Mouse (Mus musculus) right cerebral cortex, adult 18-20 months (tissue): ENCODE results near the gene Agap1.

Source experiments
- DNase-seq: peaks from one replicate; pipeline ENCODE4 v3.0.0; 2022; ENCODE audit warnings: mixed read lengths

Agap1 gene

GRCm38 (mm10) chr1:89674681-89675080 is 220.1 kb downstream of the Agap1 start:
- DNase-seq = no peak

GRCm38 (mm10) chr1:89676411-89676810 is 221.8 kb downstream of the Agap1 start:
- no peak for DNase-seq

- no peak for DNase-seq
Measured at GRCm38 (mm10) chr1:89680673-89681072, 226.1 kb downstream of the Agap1 start.

DNA sequence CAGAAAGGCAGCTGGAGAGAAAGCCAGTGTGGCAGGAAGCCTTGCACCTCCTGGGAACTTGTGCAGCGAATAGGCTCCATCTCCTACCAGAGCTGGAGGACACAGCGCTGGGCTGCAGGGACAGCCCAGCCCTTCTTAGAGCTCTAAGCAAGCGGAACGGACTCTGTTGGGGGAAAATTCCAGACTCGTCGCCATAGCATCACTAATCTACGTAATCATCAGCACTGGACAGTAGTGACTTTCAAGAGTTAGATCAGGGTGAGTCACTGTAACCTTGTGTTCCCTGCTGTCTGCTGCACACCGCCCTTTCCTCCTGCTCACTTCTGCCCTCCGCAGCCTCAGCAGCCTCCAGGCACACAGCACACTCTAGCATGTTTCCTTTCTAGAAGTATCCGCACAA is 234.3 kb downstream of the Agap1 start:
- no peak for DNase-seq

DNA sequence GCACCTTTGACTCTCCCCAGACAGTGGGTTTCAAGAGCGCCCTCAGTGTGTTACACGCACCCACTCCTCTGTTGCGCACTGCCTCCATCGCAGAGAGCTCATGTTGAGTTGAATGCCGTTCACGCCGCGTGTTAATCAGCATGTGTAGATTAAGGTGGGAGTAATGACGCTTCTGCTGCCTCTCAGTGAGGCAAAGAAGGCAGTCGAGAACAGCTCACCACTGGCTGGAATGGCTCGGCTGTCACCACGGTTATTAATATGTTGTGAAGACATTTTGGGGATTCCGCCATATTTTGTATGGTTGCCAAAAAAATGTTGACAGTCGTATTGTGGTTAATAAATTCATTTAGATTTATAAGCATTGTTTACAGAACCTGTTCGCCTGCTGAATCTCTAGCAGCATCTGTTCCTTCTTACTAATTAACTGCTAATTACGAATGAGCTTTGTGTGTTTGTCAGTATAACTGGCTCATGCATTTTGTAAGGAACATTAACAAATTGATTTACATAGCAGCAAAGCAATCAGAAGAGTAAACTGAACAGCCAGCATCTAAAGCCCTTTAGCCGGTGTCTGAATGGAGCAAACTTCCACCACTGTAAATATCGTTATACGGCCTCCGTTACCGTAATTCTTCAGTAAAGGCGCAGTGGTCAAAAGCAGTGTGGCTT is 235.1 kb downstream of the Agap1 start:
- DNase-seq = peak; percentile 24

GRCm38 (mm10) chr1:89691096-89691495 is 236.5 kb downstream of the Agap1 start:
- no peak for DNase-seq

DNA sequence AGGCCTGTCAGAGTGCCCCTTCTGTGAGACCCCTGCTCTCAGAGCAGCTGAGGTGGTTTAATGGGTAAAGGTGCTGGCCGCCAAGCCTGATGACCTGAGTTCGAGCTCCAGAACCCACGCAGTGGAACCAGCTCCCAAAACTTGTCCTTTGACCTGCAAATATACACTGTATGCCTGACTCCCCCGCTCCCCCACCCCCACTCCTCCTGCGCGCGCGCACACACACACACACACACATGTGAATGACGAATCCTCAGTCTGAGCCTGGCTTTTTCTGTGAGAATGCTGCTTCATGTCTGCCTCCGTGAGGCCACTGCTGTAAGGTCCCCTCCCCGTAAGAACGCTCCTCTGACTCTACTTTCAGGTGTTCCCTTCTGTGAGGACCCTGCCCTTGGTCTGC is 237.8 kb downstream of the Agap1 start:
- DNase-seq = no peak

- DNase-seq = no peak
Measured at GRCm38 (mm10) chr1:89694916-89695315, 240.3 kb downstream of the Agap1 start.

GRCm38 (mm10) chr1:89697241-89697640 is 242.6 kb downstream of the Agap1 start:
- DNase-seq = no peak

DNA sequence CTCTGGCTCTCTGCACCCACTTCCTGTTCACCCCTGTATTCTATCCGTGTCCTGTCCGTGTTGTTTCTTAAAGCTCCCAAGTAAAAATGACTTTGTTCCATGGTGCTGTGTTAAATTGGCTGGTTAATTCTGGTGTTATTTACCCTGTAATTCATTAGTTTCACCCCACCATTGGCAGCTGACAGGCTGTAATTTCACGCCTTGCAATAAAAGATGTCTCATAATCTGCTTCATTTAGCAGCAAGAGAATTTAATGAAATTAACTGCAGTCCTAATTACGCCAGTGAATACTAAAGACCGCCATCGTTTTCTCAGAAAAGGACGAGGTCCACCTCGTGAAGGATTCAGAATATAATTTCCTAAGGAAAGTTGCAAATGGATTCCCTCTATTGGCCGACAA is 245.6 kb downstream of the Agap1 start:
- no peak for DNase-seq

GRCm38 (mm10) chr1:89701162-89701730 is 246.6 kb downstream of the Agap1 start:
- DNase-seq = peak; percentile 13

GRCm38 (mm10) chr1:89703294-89703693 is 248.7 kb downstream of the Agap1 start:
- DNase-seq = no peak

DNA sequence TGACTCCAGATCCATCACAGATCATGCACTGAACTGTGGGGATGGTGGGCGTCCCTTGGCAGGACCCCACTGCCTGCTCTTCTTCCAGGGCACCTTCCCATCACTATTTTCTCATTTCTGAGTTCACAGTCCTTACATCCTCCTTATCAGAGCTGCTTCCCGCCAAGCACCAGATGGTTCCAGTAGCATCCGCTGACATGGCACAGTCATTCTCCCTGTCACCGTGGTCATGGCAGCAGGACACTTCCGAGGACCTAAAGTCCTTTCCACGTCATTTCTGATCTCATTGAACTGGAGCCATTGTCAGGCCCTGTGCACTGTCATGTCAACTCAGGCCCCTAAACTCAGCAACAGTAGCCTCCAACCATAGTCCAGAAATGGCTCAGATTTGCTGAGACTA is 251.1 kb downstream of the Agap1 start:
- DNase-seq = no peak

GRCm38 (mm10) chr1:89706862-89707261 is 252.3 kb downstream of the Agap1 start:
- no peak for DNase-seq

DNA sequence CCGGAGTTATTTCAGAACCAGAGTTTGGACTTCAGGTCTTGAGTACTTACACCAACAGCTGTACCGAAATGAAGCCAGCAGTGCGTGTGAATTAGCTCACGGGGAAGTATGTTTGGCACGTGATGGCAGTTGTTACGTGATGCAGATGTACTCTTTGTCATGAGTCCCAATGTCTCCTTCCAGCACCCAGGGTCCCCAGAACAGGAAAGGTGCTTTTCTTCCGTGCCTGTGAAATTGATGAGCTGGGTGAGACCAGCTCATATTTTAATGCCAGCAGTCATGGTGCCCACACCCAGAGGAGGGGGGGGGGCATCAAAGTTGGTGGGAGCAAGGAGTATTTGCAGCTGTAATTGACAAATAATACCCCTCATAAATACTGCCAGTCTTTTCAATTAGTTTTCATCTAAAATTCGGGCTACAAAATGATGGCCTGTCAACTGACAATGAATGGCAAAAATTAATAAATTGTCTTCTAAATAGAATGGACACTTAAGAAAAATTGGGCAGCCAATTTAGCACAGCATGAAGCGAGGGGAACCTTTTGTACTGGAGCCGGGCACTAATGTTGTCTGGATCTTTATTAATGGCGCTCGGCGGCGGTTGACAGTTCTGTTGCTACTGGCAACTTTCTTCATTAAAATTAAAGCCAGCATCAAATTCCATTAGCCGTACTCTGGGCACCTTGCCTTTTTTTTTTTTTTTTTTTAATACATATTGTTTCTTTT is 253.3 kb downstream of the Agap1 start:
- DNase-seq = no peak

GRCm38 (mm10) chr1:89709824-89710223 is 255.2 kb downstream of the Agap1 start:
- DNase-seq = no peak

DNA sequence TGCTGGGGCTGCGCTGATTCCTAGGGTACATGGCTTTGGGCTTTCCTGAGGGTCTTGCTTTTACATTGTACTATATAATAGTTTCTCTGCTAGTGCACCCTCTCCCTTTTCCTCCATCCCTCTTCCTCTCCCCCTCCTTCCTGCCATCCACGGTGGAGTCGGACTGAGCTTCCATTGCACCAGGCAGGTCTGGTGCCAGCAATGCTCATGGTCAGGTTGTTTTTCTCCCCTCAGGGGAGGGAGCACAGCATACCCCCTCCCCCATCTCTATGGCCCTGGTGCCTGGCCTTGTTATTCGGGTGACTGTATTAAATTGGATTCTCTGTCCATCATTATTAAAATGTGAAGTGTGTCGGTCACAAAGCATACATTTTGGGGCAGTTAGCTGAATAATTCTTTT is 259.1 kb downstream of the Agap1 start:
- no peak for DNase-seq

DNA sequence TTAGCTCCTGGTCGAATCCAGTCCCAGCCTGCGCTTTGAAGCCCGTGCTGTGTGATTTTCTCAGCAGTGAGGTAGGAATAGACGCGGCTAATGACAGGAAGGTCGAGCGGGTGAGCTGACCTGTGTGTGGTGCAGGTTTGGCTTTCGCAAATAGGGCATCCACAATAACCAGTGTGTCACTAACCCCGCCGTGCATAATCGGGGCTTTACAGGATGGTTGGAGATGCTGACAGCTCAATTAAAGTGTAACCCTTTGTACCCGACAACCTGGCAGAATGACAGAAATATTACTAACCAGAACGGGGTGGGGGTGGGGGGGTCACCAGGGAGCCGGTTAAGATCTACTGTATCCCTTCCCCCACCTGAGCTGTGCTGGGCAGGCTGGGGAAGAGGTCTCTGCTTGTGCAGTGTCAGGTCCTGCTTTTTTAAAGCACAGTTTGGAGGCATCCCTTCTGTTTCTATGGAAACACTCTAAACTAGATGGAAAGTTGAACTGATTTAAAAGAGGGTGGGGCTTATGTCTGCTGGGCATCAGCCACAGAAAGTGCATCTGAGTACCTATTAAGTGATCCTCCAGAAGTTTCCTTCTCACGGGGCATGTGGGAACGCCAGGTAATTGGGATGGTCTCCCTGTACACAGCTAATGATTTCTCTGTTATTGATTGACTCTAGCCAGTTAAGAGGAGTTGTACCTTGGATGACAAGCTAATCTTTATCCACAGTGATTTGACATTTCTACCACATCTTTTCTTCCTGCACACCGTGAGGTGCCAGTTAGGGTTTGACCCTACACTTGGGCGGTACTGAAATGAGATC is 259.8 kb downstream of the Agap1 start:
- DNase-seq = no peak

DNA sequence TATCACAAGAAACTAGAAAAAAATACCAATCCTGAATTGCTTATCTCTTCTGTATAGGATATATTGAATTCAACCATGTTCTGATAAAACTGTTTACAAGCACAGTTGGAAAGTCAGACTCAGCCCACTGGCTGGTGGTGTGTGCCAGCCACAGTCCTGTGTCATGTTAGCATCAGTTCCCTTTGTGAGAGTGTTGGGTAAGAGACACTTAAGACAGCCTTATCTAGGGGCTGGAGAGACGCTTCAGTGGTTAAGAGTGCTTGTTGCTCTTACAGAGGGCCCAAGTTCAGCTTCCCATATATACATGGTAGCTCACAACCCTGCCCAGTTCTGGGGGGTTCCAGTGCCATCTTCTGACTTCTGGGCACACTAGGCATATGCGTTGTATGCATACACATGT is 261.6 kb downstream of the Agap1 start:
- no peak for DNase-seq

DNA sequence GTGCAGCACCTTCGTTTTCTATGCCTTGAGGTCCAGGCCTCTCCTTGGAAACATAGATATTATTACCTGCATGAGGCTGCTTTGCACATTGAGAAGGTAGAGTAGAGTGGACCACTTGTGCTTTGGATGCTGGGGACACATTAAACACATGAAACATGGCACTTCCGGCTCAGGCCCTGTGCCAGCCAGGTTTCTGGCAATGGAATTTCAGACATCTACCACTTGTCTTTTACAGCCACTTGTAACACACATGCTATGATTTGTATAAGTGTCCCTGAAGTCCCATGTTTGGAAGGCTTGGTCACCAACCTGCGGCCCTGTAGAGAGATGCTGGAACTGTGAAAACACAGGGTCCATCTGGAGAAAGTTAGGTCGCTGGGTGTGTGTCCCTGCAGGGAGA is 262.5 kb downstream of the Agap1 start:
- DNase-seq = no peak

DNA sequence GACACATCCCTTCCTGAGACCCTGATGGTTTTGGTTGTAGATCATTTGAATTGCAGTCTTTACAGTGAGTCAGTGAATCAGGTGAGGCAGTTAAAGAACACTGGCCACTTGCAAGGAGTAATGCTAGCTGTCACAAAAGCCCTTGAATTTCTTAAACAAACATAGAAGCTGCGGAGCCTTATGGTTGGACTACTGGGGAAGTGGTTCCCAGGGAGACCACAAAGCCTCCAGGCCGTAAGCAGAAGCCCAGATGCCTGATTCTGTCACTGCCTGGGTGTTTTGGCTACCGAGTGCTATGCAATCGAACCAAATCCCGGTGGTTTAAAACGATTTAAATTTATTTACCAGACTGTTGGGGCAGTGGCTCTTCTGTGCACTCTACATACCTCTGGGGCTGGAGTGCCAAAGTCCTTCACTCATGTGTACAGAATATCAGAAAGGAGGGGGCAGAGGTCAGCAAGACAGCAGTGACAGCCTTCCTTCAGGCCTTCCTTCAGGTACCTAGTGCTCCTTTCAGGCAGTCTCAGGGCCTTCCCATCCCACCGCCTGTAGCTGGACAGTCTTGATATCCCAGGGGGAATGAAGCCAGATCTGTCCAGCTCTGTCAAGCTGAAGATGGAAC is 264.3 kb downstream of the Agap1 start:
- DNase-seq = no peak

DNA sequence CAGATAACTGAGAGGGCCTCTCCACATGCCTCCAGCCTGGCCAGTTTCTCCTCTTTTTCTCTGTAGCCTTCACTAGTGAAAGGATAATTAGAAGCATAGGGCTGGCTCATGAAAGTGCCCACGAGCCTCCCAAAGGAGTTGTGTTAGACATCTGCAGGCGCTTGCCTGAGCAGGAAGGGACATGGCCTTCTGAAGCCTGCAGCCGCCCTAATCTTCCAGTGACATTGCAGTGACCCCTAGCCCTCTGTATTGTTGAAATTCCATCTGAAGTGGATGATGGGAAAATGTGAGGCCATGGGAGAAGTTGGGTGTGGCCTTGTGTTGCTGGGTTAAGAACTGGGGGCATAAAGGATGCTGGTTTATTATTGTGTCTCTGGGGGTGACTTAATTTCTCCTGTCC is 269.5 kb downstream of the Agap1 start:
- no peak for DNase-seq

- DNase-seq = no peak
Measured at GRCm38 (mm10) chr1:89724555-89724954, 269.9 kb downstream of the Agap1 start.
